Mouse (Mus musculus) c-Kit-positive CD71-positive TER-119-positive erythroid progenitor cells, embryonic 14.5 days (primary cell): ENCODE results near the gene Olfr1411.

Source experiments
- DNase-seq: peaks from one replicate; pipeline ENCODE4 v3.0.0-alpha.2; 2013; ENCODE audit warnings: low spot score

The Olfr1411 gene

GRCm38 (mm10) chr1:92594111-92594510 lies at the start of gene Olfr1411:
Olfr1411 (plus strand) TSS chr1:92594411.
- no peak for DNase-seq

- DNase-seq: no peak
Observed at GRCm38 (mm10) chr1:92545929-92546328, 48.3 kb upstream of the Olfr1411 start.

DNA sequence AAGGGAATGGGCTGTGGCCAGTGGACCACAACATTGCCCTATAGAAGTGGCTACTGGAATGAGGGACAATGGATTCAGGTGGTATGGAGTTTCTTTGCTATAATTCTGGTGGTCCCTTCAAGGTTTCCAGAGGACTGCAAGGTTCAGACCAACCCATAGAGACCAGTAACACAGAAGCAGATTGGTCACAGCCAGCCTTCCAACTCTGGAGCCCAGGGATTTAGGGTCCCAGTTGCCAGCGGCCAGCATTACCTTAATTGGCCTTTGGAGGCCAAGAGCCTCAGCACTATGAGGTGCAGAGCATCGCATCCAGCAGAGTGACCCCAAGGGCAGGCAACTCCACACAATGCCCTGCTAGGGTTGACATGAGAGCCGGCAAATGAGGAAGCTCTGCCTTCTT lies 23.2 kb upstream of the Olfr1411 start, which contains the start of gene Olfr1413:
Gene Olfr1413 (plus strand): TSS at position 301 of the 400 bp plus-strand sequence.
- DNase-seq: no peak

GRCm38 (mm10) chr1:92585479-92585878 lies 8.7 kb upstream of the Olfr1411 start, which contains the start of gene Olfr1412:
Olfr1412 (plus strand) TSS chr1:92585779.
- DNase-seq: no peak

- DNase-seq: no peak
Observed at GRCm38 (mm10) chr1:92596019-92596418, 1.8 kb downstream of the Olfr1411 start.

GRCm38 (mm10) chr1:92605482-92605881 lies 11.3 kb downstream of the Olfr1411 start, which contains the start of gene Olfr1410:
Olfr1410 (plus strand) TSS chr1:92605782.
- no peak for DNase-seq

DNA sequence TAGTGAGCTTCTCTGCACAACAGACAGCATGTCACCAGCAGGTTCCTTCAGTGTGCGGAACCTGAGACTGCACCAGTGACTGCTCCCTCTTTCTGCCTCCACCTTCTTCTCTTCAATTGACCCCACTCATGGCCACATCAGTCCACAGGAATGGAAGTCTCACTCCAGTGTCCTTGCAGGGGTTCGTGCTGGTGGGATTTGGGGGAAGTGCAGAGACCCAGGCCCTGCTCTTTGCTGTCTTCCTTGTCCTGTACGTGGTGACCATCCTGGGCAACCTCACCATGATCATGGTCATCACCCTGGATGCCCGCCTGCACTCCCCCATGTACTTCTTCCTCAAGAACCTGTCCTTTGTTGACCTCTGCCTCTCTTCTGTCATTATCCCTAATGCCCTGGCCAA lies 13.5 kb downstream of the Olfr1411 start:
- DNase-seq: no peak

DNA sequence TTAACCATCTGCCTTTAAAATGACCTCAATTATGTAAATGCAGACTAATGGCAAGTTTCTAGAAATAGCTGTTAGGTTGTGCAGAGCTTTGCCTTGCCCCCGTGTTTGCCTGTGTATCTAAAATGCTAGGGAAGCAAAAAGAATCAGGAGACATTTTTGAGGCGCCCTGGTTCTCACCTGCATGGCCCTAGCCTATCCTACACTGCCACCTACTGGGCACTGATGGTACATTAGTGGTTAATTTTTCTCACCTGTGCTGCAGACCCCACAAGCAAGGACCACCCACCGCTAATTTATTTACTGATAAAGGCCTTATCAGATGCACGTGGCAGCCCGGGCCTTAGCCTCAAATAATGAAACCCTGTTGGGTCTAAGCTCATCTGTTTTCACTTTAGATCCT lies 16.8 kb downstream of the Olfr1411 start:
- peak; percentile 22 for DNase-seq

- no peak for DNase-seq
Observed at GRCm38 (mm10) chr1:92613175-92613574, 19.0 kb downstream of the Olfr1411 start.

DNA sequence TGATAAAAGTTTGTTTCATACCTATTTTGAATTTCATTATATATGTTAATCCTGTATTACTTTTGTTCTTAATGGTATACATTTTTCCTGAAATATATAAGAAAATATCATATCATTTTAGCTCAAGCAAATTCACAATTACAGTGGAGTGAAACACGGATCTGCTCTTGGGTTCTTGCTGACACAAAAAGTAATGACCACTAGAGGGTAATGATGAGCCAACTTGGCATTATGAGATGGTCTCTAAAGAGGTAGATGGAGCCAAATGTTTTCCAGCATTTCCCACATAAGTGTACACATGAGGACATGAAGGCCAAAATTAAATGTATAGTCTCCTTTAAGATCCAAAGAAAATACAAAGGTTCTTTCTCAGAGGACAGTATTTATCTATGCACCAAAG lies 20.3 kb downstream of the Olfr1411 start:
- DNase-seq: no peak

DNA sequence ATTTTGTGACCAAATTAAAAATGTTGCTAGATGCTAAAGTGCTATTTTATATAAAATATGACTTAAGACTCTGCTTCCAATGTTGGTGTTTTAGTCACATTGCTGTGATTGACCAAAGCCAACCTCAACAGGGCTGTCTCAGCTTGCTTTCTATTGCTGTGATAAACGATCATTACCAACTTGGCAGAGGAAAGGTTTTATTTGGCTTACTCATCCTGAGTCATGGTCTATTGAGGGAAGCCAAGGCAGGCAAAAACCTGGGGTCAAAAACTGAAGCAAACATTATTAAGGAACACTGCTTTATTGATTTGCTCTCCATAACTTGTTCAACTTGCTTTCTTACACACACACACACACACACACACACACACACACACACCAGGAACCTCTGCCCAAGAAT lies 21.8 kb downstream of the Olfr1411 start:
- no peak for DNase-seq

DNA sequence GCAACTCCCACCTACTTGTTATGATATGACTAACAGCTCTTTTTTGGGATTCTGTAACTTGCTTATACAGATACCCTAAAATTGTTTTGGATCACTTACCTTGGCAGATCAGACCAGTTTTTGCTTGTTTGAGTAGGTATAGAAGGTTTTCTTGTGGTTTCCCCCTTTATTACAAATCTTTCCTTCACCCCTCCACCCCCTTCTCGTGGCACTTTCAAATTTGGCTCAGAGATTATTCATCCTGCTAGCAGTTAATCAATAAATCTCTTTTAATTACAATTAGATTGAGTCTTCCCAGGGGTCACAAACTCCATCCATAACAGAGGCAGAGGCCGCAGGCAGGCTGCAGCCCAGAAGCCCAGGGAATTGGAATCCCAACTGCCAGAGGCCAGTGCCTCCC lies 23.3 kb downstream of the Olfr1411 start, which contains the start of gene Olfr12:
Gene Olfr12 (plus strand): TSS at position 301 of the 400 bp plus-strand sequence.
- DNase-seq: no peak

DNA sequence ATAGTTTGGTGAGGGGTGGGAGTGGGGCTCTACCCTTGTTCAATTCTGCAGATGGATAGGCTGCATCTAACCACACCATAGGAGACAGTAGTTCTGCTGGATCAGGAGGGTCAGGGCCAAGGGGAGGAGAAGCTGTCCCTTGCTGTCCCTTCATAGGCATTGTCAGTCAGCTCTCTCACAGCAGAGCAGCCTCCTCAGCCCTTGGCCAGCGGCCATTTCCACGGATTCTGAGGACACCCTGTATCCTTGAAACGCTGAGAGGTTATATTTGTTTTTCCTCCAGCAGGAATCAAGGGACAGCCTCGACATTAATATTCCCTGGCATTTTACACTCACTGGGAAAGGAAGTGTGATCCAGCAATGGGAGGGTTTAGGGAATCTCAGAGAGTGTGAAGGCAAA lies 24.1 kb downstream of the Olfr1411 start:
- DNase-seq: no peak

GRCm38 (mm10) chr1:92628227-92628626 lies 34.0 kb downstream of the Olfr1411 start:
- DNase-seq: no peak

GRCm38 (mm10) chr1:92632196-92632595 lies 38.0 kb downstream of the Olfr1411 start:
- no peak for DNase-seq

DNA sequence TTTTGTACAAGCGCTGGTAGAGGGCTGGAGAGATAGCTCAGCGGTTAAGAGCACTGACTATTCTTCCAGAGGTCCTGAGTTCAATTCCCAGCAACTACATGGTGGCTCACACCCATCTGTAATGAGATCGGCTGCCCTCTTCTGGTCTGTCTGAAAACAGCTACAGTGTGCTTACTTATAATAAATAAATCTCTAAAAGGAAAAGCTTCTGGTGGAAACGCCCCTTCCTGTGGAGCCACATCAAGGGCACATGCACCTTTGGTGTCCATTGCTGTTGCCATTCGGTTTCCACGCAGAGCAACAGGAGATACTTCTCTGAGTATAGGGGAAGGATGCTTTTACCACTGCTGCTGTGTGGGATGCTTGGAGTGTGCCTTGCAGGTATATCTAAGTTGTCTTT lies 38.7 kb downstream of the Olfr1411 start:
- DNase-seq: no peak

DNA sequence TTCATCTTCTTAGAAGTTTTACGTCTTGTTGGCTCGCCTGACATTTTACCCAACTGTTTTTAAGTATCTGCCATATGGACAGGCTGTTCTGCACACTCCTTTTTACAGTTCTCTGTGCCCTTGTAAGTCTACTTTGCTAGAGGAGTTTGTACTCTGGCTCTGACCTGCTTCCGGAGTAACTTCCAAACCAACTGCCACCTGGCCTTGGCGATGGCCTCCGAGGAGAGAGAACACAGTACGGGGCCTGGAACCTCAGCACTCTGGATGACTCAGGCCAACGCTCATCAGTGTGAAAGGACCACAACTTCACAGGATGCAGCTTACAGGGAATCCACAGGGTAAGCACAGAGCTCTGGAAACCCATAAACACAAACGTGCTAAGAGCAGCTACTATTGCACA lies 39.5 kb downstream of the Olfr1411 start:
- DNase-seq: no peak

- no peak for DNase-seq
Observed at GRCm38 (mm10) chr1:92634569-92634968, 40.4 kb downstream of the Olfr1411 start.

DNA sequence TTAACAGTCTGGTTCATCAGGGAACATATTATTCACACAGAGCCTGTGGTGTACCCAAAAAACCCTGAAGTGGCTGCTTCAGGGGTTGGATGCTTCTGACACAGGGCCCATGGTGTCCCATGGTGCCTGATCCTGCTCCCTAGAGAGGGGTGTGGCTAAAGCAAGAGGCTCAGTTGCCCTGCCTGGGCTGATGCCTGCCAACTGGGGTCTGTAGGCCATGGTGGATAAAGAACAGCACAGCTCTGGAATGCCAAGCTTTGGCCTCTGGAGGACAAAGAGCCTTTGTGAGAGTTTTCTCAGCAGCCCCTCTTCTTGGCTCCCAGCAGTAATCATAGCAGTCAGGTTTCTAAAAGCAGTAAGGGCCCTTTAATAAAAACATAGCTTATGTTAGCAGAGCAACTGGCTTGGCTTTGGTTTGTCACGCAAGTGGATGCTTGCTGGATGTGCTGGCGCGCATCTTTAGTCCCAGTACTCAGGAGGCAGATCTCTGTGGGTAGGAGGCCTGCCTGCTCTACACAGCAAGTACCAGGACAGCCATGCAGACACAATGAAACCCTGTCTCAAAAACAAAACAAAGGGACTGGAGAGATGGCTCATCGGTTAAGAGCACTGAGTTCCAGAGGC lies 40.9 kb downstream of the Olfr1411 start:
- DNase-seq: no peak

DNA sequence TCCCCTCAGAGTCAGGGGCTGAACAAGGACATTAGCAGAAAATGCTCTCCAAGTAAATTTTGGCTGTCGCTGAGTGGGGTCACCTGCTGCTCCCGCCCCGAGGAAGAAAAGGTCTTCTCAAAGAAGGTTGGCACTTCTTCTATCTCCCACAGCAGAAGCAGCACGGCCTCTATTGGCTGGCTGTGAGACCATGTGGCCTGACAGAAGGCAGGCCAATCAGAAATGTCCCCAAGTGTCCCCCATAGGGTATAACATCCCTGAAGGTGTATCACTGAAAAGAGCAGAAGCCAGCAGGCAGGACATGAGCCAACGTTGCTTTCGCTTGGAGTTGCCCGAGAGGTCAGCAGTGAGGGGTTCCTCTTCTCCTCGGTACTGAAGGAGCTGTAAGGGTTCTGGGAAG lies 41.8 kb downstream of the Olfr1411 start:
- DNase-seq: no peak

DNA sequence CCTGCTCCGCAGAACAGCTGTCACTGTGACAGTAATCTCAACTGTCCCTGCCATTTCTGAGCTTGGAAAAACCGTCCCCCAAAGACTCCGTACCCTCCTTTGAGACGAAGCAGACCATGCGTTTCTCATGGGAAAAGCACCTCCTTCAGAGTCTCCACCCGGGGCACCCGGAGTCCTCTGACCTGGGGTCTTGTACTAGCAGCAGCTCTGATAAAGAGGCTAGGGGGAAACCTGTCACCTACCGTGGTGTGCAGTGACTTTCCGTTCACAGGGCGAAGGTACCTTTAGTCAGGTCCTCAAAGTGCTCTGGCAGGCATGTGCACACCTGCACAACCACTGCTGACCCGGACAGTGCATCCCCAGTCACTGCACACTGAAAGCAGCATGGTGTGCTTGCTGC lies 42.5 kb downstream of the Olfr1411 start:
- DNase-seq: no peak

- no peak for DNase-seq
Observed at GRCm38 (mm10) chr1:92637501-92638172, 43.4 kb downstream of the Olfr1411 start.

- DNase-seq: no peak
Observed at GRCm38 (mm10) chr1:92638181-92638580, 44.0 kb downstream of the Olfr1411 start.

- DNase-seq: no peak
Observed at GRCm38 (mm10) chr1:92638736-92639135, 44.5 kb downstream of the Olfr1411 start.
